Mouse (Mus musculus): ENCODE data around the gene Abcb8. TPM values are rescaled to one million over a fixed set of nuclear protein-coding genes. Genes with fewer than 3 reads are reported as not detected.

The Abcb8 gene
- polyA plus RNA-seq, 1 experiment from 2014 or later: 35.6 TPM

GRCm38 (mm10) chr5:24423129-24424003, 29.9 kb downstream of the Abcb8 start, which contains the start of the genes Cdk5 and Slc4a2:
Gene Cdk5 (minus strand): TSS chr5:24423530.
Gene Slc4a2 (plus strand): TSS chr5:24423837.
- H3K36me3 ChIP-seq (ENCODE audit: control insufficient read depth, insufficient read depth, low read length): peaks cover 36% of the 10 kb centered on the region
- DNase-seq (ENCODE audit: low spot score): peak; percentile 100
- peak within 1 kb of the TSS; percentile 51 for H3K4me3 ChIP-seq (ENCODE audit: low read depth, low read length)
- under 1% methylated on average over 45 of the region's 46 CpGs for WGBS
- H3K4me2 ChIP-seq (ENCODE audit: low read depth, low read length): peak within 1 kb of the TSS; percentile 85
- H3K4me1 ChIP-seq (ENCODE audit: control insufficient read depth, insufficient read depth, low read length): peaks cover 42% of the 10 kb centered on the region
- no peaks in the 10 kb centered on the region for H3K9me3 ChIP-seq (ENCODE audit: control insufficient read depth, low read length)
- ATAC-seq (ENCODE audit: low read depth): peak; percentile 96
- H3K27ac ChIP-seq (replicated peaks; ENCODE audit: low read depth, low read length): peak within 1 kb of the TSS; percentile 93
- H3K27me3 ChIP-seq (replicated peaks; ENCODE audit: control insufficient read depth, insufficient read depth, low read length): no peaks in the 10 kb centered on the region
- peak within 1 kb of the TSS; percentile 75 for H3K9ac ChIP-seq (ENCODE audit: low read depth, low read length)

- Histone ChIP-seq H3K27ac (replicated peaks; ENCODE audit: low read depth, low read length) (peak overlapping the region; percentile 93), H3K27me3 (replicated peaks; ENCODE audit: control insufficient read depth, insufficient read depth, low read length) (no peaks in the 10 kb centered on the region), H3K9me3 (ENCODE audit: control insufficient read depth, low read length) (no peaks in the 10 kb centered on the region), H3K4me1 (ENCODE audit: control insufficient read depth, insufficient read depth, low read length) (peaks cover 45% of the 10 kb centered on the region), H3K4me2 (ENCODE audit: low read depth, low read length) (peak overlapping the region; percentile 85), H3K36me3 (ENCODE audit: control insufficient read depth, insufficient read depth, low read length) (peaks cover 31% of the 10 kb centered on the region), H3K4me3 (ENCODE audit: low read depth, low read length) (peak overlapping the region; percentile 51), H3K9ac (ENCODE audit: low read depth, low read length) (peak overlapping the region; percentile 75)
- ATAC-seq (ENCODE audit: low read depth) (no peak), DNase-seq (ENCODE audit: low spot score) (peak; percentile 25)
- whole genome bisulfite sequencing: 11% methylated on average over 21 of the region's 21 CpGs
Measured at GRCm38 (mm10) chr5:24424004-24424781, 30.7 kb downstream of the Abcb8 start.

GRCm38 (mm10) chr5:24424861-24425411, 31.5 kb downstream of the Abcb8 start:
- Histone ChIP-seq H3K9me3 (ENCODE audit: control insufficient read depth, low read length) (no peaks in the 10 kb centered on the region), H3K27me3 (replicated peaks; ENCODE audit: control insufficient read depth, insufficient read depth, low read length) (no peaks in the 10 kb centered on the region), H3K4me3 (ENCODE audit: low read depth, low read length) (peak overlapping the region; percentile 51), H3K9ac (ENCODE audit: low read depth, low read length) (peak overlapping the region; percentile 75), H3K4me2 (ENCODE audit: low read depth, low read length) (peak overlapping the region; percentile 85), H3K4me1 (ENCODE audit: control insufficient read depth, insufficient read depth, low read length) (peaks cover 45% of the 10 kb centered on the region), H3K27ac (replicated peaks; ENCODE audit: low read depth, low read length) (peak overlapping the region; percentile 93), H3K36me3 (ENCODE audit: control insufficient read depth, insufficient read depth, low read length) (peaks cover 31% of the 10 kb centered on the region)
- DNase-seq (ENCODE audit: low spot score): peak; percentile 95
- ATAC-seq (ENCODE audit: low read depth): peak; percentile 30; the same call in 1 of the 2 replicates
- WGBS: under 1% methylated on average over 28 of the region's 60 CpGs

DNA sequence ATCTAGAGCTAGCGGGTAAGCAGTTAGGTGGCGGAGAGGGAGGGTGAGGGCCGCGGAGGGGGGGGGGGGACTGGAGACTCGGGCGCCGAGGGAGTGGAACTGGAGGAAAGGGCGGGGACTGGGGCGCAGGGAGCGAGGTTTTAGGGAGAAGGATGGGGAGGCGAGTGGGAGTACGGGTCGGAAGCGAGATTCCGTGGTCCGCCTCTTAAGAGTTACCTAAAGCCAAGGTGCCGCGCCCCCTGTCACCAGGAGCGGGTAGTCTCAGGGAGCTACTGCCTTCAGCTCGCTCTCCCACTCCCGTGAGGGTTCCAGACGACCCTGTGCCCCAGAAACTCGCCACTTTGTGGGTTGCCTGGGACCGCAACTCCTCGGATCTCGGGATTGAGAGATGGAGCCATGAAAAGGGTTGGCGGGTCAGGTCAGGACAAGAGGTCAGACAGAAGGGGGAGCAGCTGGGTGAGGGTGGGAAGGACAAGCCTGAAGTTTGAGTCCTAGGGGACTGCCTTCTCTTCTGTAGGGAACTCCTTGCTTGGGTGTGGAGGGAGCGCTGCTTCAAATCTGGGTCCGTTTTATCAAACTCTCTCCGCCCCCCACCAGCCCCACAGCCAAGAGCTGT, 32.1 kb downstream of the Abcb8 start:
- WGBS: under 1% methylated on average over 27 of the region's 30 CpGs
- peak overlapping the region; percentile 93 for H3K27ac ChIP-seq (replicated peaks; ENCODE audit: low read depth, low read length)
- peaks cover 45% of the 10 kb centered on the region for H3K4me1 ChIP-seq (ENCODE audit: control insufficient read depth, insufficient read depth, low read length)
- no peaks in the 10 kb centered on the region for H3K9me3 ChIP-seq (ENCODE audit: control insufficient read depth, low read length)
- peak; percentile 72 for DNase-seq (ENCODE audit: low spot score)
- H3K36me3 ChIP-seq (ENCODE audit: control insufficient read depth, insufficient read depth, low read length): peaks cover 32% of the 10 kb centered on the region
- peak overlapping the region; percentile 85 for H3K4me2 ChIP-seq (ENCODE audit: low read depth, low read length)
- peak overlapping the region; percentile 51 for H3K4me3 ChIP-seq (ENCODE audit: low read depth, low read length)
- H3K27me3 ChIP-seq (replicated peaks; ENCODE audit: control insufficient read depth, insufficient read depth, low read length): no peaks in the 10 kb centered on the region
- no peak for ATAC-seq (ENCODE audit: low read depth)
- H3K9ac ChIP-seq (ENCODE audit: low read depth, low read length): peak overlapping the region; percentile 75

DNA sequence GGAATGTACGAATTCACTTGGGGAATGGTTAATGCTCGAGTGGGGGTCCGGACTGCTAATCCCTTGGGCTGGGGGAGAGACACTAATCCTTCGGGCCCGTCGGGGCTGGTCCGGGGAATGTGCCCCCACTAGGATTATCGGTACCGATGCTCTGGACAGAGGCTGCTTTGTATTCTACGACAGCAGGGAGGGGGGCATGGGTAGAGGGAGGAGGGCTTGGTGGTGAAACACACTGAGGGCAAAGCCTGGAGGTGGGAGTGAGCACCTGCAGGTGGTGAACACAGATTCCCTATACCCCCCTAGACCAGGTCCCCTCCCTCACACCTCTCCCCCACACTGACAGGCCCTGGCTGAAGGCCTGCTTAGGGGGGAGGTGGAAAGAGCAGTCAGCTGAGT, 32.6 kb downstream of the Abcb8 start:
- Histone ChIP-seq H3K27me3 (replicated peaks; ENCODE audit: control insufficient read depth, insufficient read depth, low read length) (no peaks in the 10 kb centered on the region), H3K9me3 (ENCODE audit: control insufficient read depth, low read length) (no peaks in the 10 kb centered on the region), H3K27ac (replicated peaks; ENCODE audit: low read depth, low read length) (peak overlapping the region; percentile 93; the same call in 1 of the 2 replicates), H3K4me3 (ENCODE audit: low read depth, low read length) (peak overlapping the region; percentile 51), H3K4me1 (ENCODE audit: control insufficient read depth, insufficient read depth, low read length) (peaks cover 45% of the 10 kb centered on the region), H3K4me2 (ENCODE audit: low read depth, low read length) (peak overlapping the region; percentile 85), H3K9ac (ENCODE audit: low read depth, low read length) (peak overlapping the region; percentile 75), H3K36me3 (ENCODE audit: control insufficient read depth, insufficient read depth, low read length) (peaks cover 32% of the 10 kb centered on the region)
- DNase-seq (ENCODE audit: low spot score) (peak; percentile 25), ATAC-seq (ENCODE audit: low read depth) (no peak)
- WGBS: under 1% methylated on average over 10 of the region's 10 CpGs

GRCm38 (mm10) chr5:24426556-24427284, 33.3 kb downstream of the Abcb8 start:
- H3K36me3 ChIP-seq (ENCODE audit: control insufficient read depth, insufficient read depth, low read length): peaks cover 32% of the 10 kb centered on the region
- H3K9me3 ChIP-seq (ENCODE audit: control insufficient read depth, low read length): no peaks in the 10 kb centered on the region
- peak overlapping the region; percentile 51 for H3K4me3 ChIP-seq (ENCODE audit: low read depth, low read length)
- peak overlapping the region; percentile 75 for H3K9ac ChIP-seq (ENCODE audit: low read depth, low read length)
- H3K27ac ChIP-seq (replicated peaks; ENCODE audit: low read depth, low read length): no peak overlapping the region
- H3K4me1 ChIP-seq (ENCODE audit: control insufficient read depth, insufficient read depth, low read length): peaks cover 45% of the 10 kb centered on the region
- peak overlapping the region; percentile 85 for H3K4me2 ChIP-seq (ENCODE audit: low read depth, low read length)
- peak; percentile 22 for DNase-seq (ENCODE audit: low spot score)
- no peaks in the 10 kb centered on the region for H3K27me3 ChIP-seq (replicated peaks; ENCODE audit: control insufficient read depth, insufficient read depth, low read length)
- no peak for ATAC-seq (ENCODE audit: low read depth)
- WGBS: 14% methylated on average over 9 of the region's 9 CpGs

- Histone ChIP-seq H3K36me3 (ENCODE audit: control insufficient read depth, insufficient read depth, low read length) (peaks cover 34% of the 10 kb centered on the region), H3K27me3 (replicated peaks; ENCODE audit: control insufficient read depth, insufficient read depth, low read length) (no peaks in the 10 kb centered on the region), H3K9ac (ENCODE audit: low read depth, low read length) (peak overlapping the region; percentile 45), H3K4me1 (ENCODE audit: control insufficient read depth, insufficient read depth, low read length) (peaks cover 44% of the 10 kb centered on the region), H3K4me3 (ENCODE audit: low read depth, low read length) (peak overlapping the region; percentile 51; the same call in 1 of the 2 replicates), H3K4me2 (ENCODE audit: low read depth, low read length) (peak overlapping the region; percentile 85), H3K9me3 (ENCODE audit: control insufficient read depth, low read length) (no peaks in the 10 kb centered on the region), H3K27ac (replicated peaks; ENCODE audit: low read depth, low read length) (no peak overlapping the region)
- 15% methylated on average over 12 of the region's 12 CpGs for whole genome bisulfite sequencing
- ATAC-seq (ENCODE audit: low read depth) (no peak), DNase-seq (ENCODE audit: low spot score) (no peak)
Measured at GRCm38 (mm10) chr5:24427285-24427633, 33.8 kb downstream of the Abcb8 start.

All from embryonic facial prominence, embryonic 14.5 days (tissue).